9 mouse cellular contexts compared by ENCODE assay signal in the genomic region with DNA sequence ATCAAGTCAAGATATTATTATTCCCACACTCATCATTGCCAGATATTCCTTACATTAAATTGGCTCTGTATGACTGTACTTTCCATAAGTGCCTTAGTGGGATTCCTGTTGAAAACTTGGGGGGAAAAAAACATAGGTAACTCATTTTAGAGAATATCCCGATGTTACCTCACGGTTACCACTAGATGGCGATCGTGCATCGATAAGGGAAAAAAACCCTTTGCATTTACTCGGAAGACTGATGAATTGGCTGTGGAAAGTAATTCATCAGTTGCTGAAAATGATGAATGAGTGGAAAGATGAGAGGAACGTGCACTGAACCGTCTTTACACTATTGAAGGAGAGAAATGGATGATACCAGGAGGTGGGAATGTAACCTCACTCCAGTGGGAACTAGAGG.
DNase-seq lines count a peak whose midpoint lies in the region; ATAC-seq and TF ChIP-seq lines count a peak whose summit lies in the region.
"Had no signal": no experiment of that assay in that cellular context is flagged by ENCODE, and none has a peak within 500 bp of the region (broad histone marks: within the 10 kb centered on the region; RNA-seq: fewer than 3 reads in every experiment).

No protein-coding gene starts in this region.

- in situ Hi-C loops in Patski (cut with MboI; ENCODE audit: low pct_unique_long_range_greater_than_20kb) = loop anchor here (25.0 kb wide), 3 partner anchors 483 to 1867 kb away; no protein-coding TSS in a partner anchor

- no peak overlapping the region for H3K9ac ChIP-seq in hindbrain, embryonic 12.5 days
- H3K9ac ChIP-seq: neural tube, embryonic 13.5 days had no signal

- WGBS in hindbrain, embryonic 12.5 days = 17% methylated on average over 8 of the region's 8 CpGs

- H3K4me1 ChIP-seq in hindbrain, embryonic 12.5 days = peaks cover 3% of the 10 kb centered on the region; the same call in 1 of the 2 replicates
- H3K4me1 ChIP-seq: neural tube, embryonic 13.5 days had no signal

- POLR2A ChIA-PET in Patski (lab: Charles Lee) = no interaction called here

- peaks cover 14% of the 10 kb centered on the region for H3K27me3 ChIP-seq in Patski
- H3K27me3 ChIP-seq in hindbrain, embryonic 12.5 days = no peaks in the 10 kb centered on the region
- H3K27me3 ChIP-seq: neural tube, embryonic 13.5 days had no signal

- no peaks in the 10 kb centered on the region for H3K36me3 ChIP-seq in hindbrain, embryonic 12.5 days
- H3K36me3 ChIP-seq: neural tube, embryonic 13.5 days had no signal

- no peaks in the 10 kb centered on the region for H3K9me3 ChIP-seq in hindbrain, embryonic 12.5 days (replicated peaks)
- H3K9me3 ChIP-seq: neural tube, embryonic 13.5 days had no signal

- no peak overlapping the region for H3K4me2 ChIP-seq in hindbrain, embryonic 12.5 days (replicated peaks)
- H3K4me2 ChIP-seq: neural tube, embryonic 13.5 days had no signal

- DNase-seq in adrenal gland, postnatal 36 days = peak; percentile 4
- DNase-seq in adrenal gland, postnatal 4 days (ENCODE audit: low spot score in 2 of 2) = no peak
- DNase-seq in layer of hippocampus, postnatal 10 days (ENCODE audit: low spot score in 2 of 2) = peak; percentile 18 to 32
- DNase-seq in layer of hippocampus, adult 9-11 months = no peak
- no peak for DNase-seq in Patski (ENCODE audit: low read depth, low spot score)
- DNase-seq in layer of hippocampus, postnatal 36 days = peak; percentile 8 to 9
- DNase-seq in urinary bladder, postnatal 4 days (ENCODE audit: low spot score in 2 of 2) = no peak

- CTCF ChIA-PET in Patski (lab: Charles Lee) = interaction anchor here (1.2 to 1.3 kb wide), 2 partner anchors 11 to 105 kb away, joined by 3 to 4 read pairs; no protein-coding TSS in a partner anchor

- H3K4me3 ChIP-seq in hindbrain, embryonic 12.5 days = no peak overlapping the region
- H3K4me3 ChIP-seq: neural tube, embryonic 13.5 days had no signal

- H3K27ac ChIP-seq in hindbrain, embryonic 12.5 days = no peak overlapping the region
- H3K27ac ChIP-seq: neural tube, embryonic 13.5 days had no signal

- TF ChIP-seq CTCF in Patski (IDR thresholded peaks at IDR 0.05) = peak; percentile 48

- no peak for ATAC-seq in Patski
- no peak for ATAC-seq in hindbrain, embryonic 12.5 days (ENCODE audit: low FRiP score)

Comparison
In these comparisons a context has a peak if more than half of its experiments do, and no peak if none do; other contexts are left out.
1. DNase-seq: peak in adrenal gland, postnatal 36 days (2 of 2), layer of hippocampus, postnatal 10 days (2 of 2) and layer of hippocampus, postnatal 36 days (2 of 2); none in adrenal gland, postnatal 4 days (0 of 2), layer of hippocampus, adult 9-11 months (single experiment), Patski (single experiment) and urinary bladder, postnatal 4 days (0 of 2).